Mouse (Mus musculus): ENCODE measurements around the gene Tfeb. TPM values are rescaled to one million over a fixed set of nuclear protein-coding genes. Genes with fewer than 3 reads are reported as not detected.

Tfeb gene
- polyA plus RNA-seq, 1 experiment, result 7.6 TPM

DNA sequence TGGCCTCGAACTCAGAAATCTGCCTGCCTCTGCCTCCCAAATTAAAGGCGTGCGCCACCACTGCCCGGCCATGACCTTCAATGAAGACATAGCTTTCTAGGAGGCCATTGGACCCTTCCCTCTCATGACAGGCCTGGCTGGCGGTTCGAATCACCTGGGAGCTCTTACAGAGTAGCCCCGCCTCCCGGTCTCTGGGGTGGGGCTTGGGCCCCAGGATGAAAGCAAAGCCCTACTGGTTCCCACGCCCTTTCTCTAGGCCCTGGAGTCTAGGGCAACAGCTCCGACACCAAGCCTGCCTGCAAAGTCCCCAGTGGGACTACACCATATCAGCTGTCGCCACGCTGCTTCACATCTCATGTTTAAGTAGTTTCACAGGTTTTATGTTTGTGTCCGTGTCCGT, 7.3 kb downstream of the Tfeb start:
- no peak overlapping the region for H3ac ChIP-seq (ENCODE audit: control insufficient read depth, insufficient read length, low read depth)
- no peaks in the 10 kb centered on the region for H3K36me3 ChIP-seq (ENCODE audit: control insufficient read depth, insufficient read depth)
- no peaks in the 10 kb centered on the region for H3K27me3 ChIP-seq (ENCODE audit: control insufficient read depth, insufficient read depth, insufficient read length)
- no peaks in the 10 kb centered on the region for H3K79me3 ChIP-seq (ENCODE audit: low read depth)
- no peak overlapping the region for H3K4me3 ChIP-seq (ENCODE audit: insufficient read depth, poor library complexity, severe bottlenecking)
- H3K79me2 ChIP-seq (ENCODE audit: control insufficient read depth, insufficient read depth), result no peaks in the 10 kb centered on the region
- no peak for TF ChIP-seq MAX (IDR thresholded peaks at IDR 0.05)
- no peak for TF ChIP-seq MYOG (IDR thresholded peaks at IDR 0.05; ENCODE audit: control insufficient read depth, extremely low read depth, insufficient read length)
- TF ChIP-seq FOSL1 (IDR thresholded peaks at IDR 0.05; ENCODE audit: insufficient read depth, low read length, poor library complexity, severe bottlenecking), result no peak
- no peak for TF ChIP-seq CEBPB (IDR thresholded peaks at IDR 0.05; ENCODE audit: low read depth)
- TF ChIP-seq USF1 (IDR thresholded peaks at IDR 0.05; ENCODE audit: low read depth), result no peak
- TF ChIP-seq MYOD1 (IDR thresholded peaks at IDR 0.05; ENCODE audit: control insufficient read depth, insufficient read length, low read depth), result no peak
- TF ChIP-seq CTCF (IDR thresholded peaks at IDR 0.05; ENCODE audit: control insufficient read depth, insufficient read depth, insufficient read length), result no peak

DNA sequence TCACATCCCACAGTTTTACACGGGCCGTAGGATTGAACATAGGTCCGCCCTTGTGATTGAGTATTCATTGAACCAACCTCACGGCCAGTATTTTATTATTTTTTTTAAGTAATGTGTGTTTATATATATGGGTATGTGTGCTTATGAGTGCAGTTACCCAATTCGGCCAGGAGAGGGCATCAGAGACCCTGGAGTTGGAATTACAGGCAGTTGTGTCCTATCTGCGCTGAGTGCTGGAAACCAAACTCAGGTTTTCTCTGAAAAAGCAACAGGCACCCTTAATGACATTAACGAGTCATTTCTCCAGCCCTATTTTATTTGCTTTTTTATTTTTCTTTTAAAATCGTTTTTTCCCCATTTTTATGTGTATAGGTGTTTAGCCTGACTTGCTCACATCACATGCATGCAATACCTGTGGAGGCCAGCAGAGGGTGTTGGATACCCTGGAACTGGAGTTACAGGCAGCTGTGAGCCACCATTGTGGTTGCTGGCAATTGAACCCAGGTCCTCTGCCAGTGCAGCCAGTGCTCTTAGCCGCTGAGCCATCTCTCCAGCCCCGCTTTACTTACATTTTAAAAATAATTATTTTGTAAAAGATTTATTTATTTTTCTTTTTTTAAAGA, 8.0 kb downstream of the Tfeb start:
- no peak overlapping the region for H3ac ChIP-seq (ENCODE audit: control insufficient read depth, insufficient read length, low read depth)
- H3K79me3 ChIP-seq (ENCODE audit: low read depth), result no peaks in the 10 kb centered on the region
- H3K79me2 ChIP-seq (ENCODE audit: control insufficient read depth, insufficient read depth), result no peaks in the 10 kb centered on the region
- no peaks in the 10 kb centered on the region for H3K27me3 ChIP-seq (ENCODE audit: control insufficient read depth, insufficient read depth, insufficient read length)
- H3K36me3 ChIP-seq (ENCODE audit: control insufficient read depth, insufficient read depth), result no peaks in the 10 kb centered on the region
- no peak overlapping the region for H3K4me3 ChIP-seq (ENCODE audit: insufficient read depth, poor library complexity, severe bottlenecking)
- TF ChIP-seq MYOG (IDR thresholded peaks at IDR 0.05; ENCODE audit: control insufficient read depth, extremely low read depth, insufficient read length) (no peak), CTCF (IDR thresholded peaks at IDR 0.05; ENCODE audit: control insufficient read depth, insufficient read depth, insufficient read length) (no peak), USF1 (IDR thresholded peaks at IDR 0.05; ENCODE audit: low read depth) (no peak), MYOD1 (IDR thresholded peaks at IDR 0.05; ENCODE audit: control insufficient read depth, insufficient read length, low read depth) (no peak), MAX (IDR thresholded peaks at IDR 0.05) (no peak)

DNA sequence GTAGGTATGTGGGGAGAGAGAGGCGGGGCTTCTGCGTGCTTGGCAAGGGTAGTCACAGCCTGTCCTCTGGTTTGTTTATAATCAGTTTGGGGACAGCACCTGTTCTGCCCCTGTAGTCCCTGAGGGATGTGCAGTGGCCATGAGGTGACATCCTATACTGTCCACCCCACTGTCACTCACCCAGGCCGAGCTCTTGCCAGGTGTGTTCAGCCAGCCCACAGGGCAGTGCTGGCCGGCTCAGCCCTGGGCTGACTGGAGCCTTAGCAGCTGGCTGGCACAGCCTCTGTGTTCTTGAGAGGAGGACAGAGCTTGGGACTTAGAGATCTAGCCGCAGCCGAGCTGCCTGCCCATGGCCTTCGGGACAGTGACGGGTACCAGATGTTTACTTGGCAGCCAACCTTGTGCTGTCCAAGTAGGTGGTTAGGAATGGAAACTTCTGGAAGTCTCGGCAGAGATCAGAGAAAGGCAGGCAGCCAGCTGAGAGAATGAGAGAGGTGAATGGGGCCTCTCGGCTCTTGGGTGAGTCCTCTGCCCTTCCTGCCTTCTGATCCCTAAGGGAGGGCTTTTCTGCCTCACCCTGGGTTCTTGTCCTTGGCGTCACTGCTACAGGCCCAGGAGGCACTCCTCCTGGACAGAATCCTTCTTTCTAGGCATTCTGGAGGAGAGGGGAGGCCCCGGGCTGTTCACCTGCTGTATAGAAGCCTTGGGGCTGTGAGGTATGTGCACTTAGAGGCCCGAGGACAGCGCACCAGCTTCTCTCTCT, 12.1 kb downstream of the Tfeb start:
- no peaks in the 10 kb centered on the region for H3K36me3 ChIP-seq (ENCODE audit: control insufficient read depth, insufficient read depth)
- no peaks in the 10 kb centered on the region for H3K79me3 ChIP-seq (ENCODE audit: low read depth)
- no peak overlapping the region for H3ac ChIP-seq (ENCODE audit: control insufficient read depth, insufficient read length, low read depth)
- no peak overlapping the region for H3K4me3 ChIP-seq (ENCODE audit: insufficient read depth, poor library complexity, severe bottlenecking)
- H3K27me3 ChIP-seq (ENCODE audit: control insufficient read depth, insufficient read depth, insufficient read length), result no peaks in the 10 kb centered on the region
- no peaks in the 10 kb centered on the region for H3K79me2 ChIP-seq (ENCODE audit: control insufficient read depth, insufficient read depth)
- TF ChIP-seq MYOG (IDR thresholded peaks at IDR 0.05; ENCODE audit: control insufficient read depth, extremely low read depth, insufficient read length) (no peak), FOSL1 (IDR thresholded peaks at IDR 0.05; ENCODE audit: insufficient read depth, low read length, poor library complexity, severe bottlenecking) (no peak)

DNA sequence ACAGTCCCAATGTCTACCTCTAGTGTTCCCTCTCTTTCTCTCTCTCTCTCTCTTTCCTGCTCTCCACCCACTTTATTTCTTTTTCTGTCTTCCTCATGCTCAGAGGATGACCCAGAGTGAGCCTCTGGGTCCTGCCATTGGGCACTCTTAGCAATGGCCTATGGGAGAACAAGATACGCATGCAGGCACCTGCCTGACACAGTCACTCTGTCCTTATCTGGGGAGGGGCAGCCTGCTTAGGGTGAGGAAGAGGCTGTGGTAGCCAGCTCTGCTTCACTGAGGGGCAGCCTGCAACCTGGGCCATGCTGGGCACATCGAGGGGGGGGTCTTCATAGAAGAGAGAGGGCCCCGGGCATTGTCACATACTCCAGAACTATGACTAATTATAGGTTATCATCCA, 12.8 kb downstream of the Tfeb start:
- TF ChIP-seq MAX (IDR thresholded peaks at IDR 0.05) (no peak), CTCF (IDR thresholded peaks at IDR 0.05; ENCODE audit: control insufficient read depth, insufficient read depth, insufficient read length) (no peak), USF1 (IDR thresholded peaks at IDR 0.05; ENCODE audit: low read depth) (no peak), CEBPB (IDR thresholded peaks at IDR 0.05; ENCODE audit: low read depth) (no peak), MYOG (IDR thresholded peaks at IDR 0.05; ENCODE audit: control insufficient read depth, extremely low read depth, insufficient read length) (no peak), MYOD1 (IDR thresholded peaks at IDR 0.05; ENCODE audit: control insufficient read depth, insufficient read length, low read depth) (no peak), FOSL1 (IDR thresholded peaks at IDR 0.05; ENCODE audit: insufficient read depth, low read length, poor library complexity, severe bottlenecking) (no peak)
- Histone ChIP-seq H3K79me3 (ENCODE audit: low read depth) (no peaks in the 10 kb centered on the region), H3K27me3 (ENCODE audit: control insufficient read depth, insufficient read depth, insufficient read length) (no peaks in the 10 kb centered on the region), H3K36me3 (ENCODE audit: control insufficient read depth, insufficient read depth) (no peaks in the 10 kb centered on the region), H3ac (ENCODE audit: control insufficient read depth, insufficient read length, low read depth) (no peak overlapping the region), H3K4me3 (ENCODE audit: insufficient read depth, poor library complexity, severe bottlenecking) (no peak overlapping the region), H3K79me2 (ENCODE audit: control insufficient read depth, insufficient read depth) (no peaks in the 10 kb centered on the region)

DNA sequence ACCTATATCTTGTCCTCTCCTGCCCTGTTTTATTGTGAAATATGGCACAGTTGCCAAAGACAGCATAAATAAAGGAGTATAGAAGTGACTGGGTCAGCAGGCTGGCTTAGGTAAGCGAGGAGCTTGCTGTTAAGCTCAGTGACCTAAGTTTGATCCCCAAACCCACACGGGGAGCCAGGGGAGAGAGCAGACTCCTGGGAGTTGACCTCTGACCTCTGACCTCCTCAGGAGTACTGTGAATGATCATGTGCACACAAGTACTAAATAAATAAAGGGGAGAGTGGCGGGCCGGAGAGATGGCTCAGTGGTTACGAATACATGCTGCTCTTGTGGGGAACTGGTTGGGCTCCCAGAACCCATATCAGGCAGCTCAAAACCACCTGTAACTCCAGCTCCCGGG, 13.3 kb downstream of the Tfeb start:
- H3K79me2 ChIP-seq (ENCODE audit: control insufficient read depth, insufficient read depth), result no peaks in the 10 kb centered on the region
- H3K36me3 ChIP-seq (ENCODE audit: control insufficient read depth, insufficient read depth), result no peaks in the 10 kb centered on the region
- TF ChIP-seq MYOG (IDR thresholded peaks at IDR 0.05; ENCODE audit: control insufficient read depth, extremely low read depth, insufficient read length) (no peak), USF1 (IDR thresholded peaks at IDR 0.05; ENCODE audit: low read depth) (no peak), MYOD1 (IDR thresholded peaks at IDR 0.05; ENCODE audit: control insufficient read depth, insufficient read length, low read depth) (no peak), CTCF (IDR thresholded peaks at IDR 0.05; ENCODE audit: control insufficient read depth, insufficient read depth, insufficient read length) (no peak), FOSL1 (IDR thresholded peaks at IDR 0.05; ENCODE audit: insufficient read depth, low read length, poor library complexity, severe bottlenecking) (no peak), CEBPB (IDR thresholded peaks at IDR 0.05; ENCODE audit: low read depth) (no peak), MAX (IDR thresholded peaks at IDR 0.05) (no peak)
- no peak overlapping the region for H3K4me3 ChIP-seq (ENCODE audit: insufficient read depth, poor library complexity, severe bottlenecking)
- H3K79me3 ChIP-seq (ENCODE audit: low read depth), result no peaks in the 10 kb centered on the region
- no peaks in the 10 kb centered on the region for H3K27me3 ChIP-seq (ENCODE audit: control insufficient read depth, insufficient read depth, insufficient read length)
- H3ac ChIP-seq (ENCODE audit: control insufficient read depth, insufficient read length, low read depth), result no peak overlapping the region
